Mouse (Mus musculus): Measurements from ENCODE around the gene Rab3il1. TPM values are rescaled to one million over a fixed set of nuclear protein-coding genes. Genes with fewer than 3 reads are reported as not detected.

The Rab3il1 gene
- total RNA-seq, 1 experiment from 2014 or later, result 5.8 TPM

DNA sequence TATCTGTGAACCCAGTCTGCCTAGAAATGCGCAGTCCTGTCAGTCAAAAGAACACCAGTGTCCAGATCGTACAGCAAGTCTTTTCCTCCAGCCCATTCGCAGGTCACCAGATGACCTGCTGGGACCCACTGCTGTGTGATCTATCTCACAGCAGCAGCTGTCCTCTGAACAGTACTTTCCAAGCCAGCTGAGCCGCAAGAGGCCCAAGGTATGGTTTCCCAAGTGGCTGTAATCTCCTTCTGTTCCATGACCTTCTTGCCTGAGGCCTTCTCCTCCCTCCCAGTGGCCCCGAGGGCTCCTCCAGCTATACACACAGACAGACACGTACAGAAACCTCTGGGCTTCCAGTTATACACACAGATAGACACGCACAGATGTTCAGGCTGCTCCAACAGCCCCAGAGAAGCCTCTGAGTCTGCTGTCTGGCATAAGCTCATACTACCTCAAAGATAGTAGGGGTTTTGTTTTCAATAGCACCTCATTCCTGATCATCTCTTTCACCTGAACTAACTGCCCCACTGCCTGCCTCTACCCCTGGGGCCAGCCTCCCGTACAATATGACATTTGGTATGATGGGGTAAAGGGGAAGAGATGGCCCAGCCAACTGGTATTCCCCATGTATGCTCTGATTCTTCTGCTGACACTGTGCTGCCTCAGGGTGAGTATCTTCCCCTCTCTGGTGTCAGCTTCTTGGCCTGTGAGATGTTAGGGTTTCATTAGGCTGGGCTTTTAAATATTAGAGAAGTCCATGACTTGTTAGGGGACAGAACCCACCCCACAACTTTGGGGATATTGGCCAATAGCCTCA is 59.5 kb downstream of the Rab3il1 start:
- no peak for DNase-seq

DNA sequence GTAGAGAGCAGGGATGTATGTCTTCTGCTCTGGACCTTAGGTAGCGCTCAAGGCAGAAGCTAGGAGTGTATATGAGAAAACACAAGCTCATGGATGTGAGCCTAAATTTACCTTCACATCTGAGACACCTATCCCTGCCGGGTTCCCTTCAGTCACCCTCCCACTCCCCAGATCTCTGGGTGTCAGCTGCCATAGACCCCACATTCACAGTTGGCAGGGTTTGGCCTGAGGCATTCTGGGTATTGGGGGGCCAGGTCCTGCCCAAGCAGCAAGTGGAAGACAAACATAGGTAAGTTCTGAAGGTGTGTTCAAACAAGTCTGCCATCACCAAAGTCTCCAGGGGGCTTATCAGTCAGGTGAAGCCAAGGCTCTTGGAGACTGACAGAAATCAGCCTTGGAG is 60.2 kb downstream of the Rab3il1 start:
- DNase-seq, result no peak

DNA sequence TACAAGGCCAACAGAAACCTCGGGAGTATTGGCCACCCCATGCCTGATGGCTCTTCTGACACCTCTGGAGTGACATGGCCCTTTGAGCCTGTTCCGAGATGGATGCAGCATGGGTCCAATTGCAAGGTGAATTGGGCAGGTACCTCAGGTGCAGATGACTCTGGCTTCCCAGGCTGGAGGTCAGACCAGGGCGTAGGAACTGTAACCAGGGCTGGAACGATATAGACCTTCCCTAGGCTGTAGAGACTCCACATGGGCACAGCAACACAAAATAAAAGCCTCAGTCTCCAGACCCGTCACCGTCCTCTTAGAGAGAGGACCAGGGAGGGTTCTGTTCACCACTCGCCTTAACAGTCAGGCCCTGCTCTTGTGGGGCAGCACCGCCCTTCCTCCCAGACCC is 60.8 kb downstream of the Rab3il1 start:
- no peak for DNase-seq

DNA sequence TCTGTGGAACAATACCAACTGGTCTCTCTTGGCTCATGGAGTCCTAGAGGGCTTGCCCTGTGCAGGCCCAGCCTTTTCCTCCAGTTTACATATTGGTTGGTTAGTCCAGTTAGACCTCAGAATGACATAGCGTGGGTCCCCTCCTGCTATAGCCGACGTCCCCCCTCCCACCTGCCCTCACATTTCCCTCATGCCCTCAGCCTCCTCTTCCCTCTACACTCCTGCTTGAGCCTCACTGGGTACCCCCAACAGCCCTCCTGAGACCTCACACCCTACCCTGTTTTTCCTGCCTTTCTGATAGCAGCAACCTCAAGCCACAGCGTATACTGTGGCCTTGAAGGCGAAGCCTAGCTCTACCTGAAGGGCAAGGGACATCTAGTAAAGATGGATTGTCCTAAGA is 61.4 kb downstream of the Rab3il1 start:
- no peak for DNase-seq

DNA sequence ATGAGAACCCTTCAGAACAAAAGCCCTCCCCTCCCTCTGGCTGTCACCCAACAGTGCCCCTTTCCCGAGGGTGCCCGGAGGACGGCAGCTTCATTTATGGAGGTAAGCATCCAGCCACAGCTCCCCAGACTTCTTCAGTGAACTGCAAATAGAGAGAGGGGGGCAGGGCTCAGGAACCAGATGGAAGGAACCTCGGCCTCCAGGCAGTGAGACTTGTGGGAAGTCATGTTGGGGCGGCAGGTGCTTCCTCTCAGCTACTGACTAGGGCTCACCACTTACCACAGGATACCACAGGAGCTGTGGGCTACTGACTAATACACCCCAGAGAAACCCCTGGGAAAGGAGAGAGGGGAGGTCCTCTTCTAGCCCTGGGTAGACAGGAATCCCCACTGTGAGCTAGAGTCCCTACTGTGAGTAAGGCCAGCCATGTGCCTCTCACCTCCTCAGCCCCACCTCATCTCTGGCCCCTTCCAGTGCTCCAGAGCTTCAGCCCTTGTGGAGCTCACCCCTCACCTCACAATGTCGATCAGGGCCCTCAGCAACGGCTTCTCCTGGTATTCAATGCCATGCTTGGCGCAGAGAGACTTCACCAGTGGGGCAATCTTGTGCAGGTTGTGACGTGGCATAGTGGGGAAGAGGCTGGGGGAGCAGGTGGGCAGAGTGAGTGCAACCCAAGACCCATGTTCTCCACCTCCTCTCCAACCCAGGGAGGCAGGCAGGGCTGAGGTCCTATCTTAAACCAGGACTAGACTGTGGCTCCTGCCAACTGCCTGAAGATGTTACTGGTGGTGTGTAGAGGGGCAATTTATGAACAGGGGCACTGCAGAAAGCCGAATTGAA is 62.9 kb downstream of the Rab3il1 start:
- DNase-seq, result no peak

DNA sequence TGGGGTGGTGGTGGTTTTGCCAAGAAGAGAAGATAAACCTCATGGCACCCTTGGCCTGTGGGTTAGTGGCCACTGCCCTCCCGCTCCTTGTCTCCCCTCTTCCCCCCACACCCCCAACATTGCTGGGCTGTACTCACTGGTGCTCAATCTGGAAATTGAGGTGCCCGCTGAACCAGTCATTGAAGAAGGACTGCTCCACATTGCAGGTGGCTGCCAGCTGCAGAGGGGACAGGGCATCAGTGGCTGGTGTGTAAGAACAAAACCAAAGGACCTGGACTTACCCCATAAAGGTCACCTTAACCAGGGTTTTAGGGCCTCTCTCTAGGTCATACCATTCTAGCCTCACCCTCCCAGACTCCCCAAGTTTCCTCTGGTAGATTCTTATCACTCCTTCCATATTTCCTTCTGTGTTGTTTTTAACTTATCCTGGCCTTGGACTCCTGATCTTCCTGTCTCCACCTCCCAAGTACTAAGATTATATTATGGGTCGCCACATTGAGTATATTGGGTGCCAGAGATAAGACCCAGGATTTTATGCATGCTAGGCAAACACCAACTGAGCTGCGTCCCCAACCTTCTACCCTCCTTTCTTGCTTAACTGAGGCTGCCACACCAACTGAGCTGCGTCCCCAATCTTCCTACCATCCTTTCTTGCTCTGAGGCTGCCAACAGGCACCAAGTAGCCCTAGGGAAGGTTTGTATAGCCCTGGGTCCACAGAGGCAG is 64.2 kb downstream of the Rab3il1 start:
- DNase-seq, result no peak

DNA sequence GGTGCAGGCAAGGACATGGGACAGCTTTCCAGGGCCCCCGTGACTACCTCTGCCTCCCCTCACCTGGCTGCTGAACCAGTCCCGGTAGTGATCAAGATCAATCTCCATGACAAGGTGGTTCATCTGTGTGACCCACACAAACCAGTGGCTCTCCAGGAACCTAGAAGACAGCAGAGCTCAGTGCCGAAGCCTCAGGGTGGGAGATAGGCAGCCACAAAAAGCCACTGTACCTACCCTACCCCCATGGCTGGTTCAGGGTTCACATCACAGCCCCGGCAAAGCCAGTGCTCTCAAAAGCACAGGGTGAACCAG is 64.7 kb downstream of the Rab3il1 start:
- DNase-seq, result no peak

DNA sequence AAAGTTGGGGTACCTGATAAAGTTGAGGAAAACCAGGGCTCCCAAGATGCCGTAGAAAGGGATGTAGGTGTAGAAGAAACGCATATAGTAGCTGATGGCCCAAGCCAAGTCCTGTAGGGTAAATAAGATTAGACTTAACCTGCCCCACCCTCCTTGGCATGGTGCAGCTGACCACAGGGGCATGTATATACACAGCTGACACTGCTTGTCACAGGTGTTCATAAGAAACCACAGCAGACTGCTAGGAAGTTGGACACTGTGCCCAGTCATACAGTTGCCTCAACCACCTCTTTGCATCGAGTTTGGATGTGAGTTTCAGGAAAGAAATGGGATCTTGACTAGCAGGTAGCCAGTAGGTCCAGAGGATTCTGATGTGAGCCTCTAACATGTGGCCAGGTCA is 65.0 kb downstream of the Rab3il1 start:
- DNase-seq, result no peak

DNA sequence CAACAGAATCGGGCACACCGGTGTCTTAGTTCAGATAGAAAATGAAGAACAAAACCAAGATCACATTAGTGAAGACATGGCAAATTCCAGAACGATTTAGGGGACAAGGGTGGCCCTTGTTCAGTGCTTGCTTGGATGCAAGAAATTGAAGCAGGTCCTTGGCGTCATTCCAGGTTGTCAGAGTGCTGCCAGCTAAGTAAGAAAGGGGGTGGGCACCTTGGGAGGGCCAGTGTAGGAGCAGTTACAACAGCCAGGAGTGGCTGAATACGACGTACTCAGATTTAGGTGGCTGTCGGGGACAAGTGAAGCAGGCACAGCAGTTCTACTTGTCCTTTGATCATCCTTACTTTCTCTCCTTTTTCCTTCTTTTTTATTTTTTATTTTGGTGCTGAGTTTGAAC is 66.2 kb downstream of the Rab3il1 start:
- DNase-seq, result no peak

DNA sequence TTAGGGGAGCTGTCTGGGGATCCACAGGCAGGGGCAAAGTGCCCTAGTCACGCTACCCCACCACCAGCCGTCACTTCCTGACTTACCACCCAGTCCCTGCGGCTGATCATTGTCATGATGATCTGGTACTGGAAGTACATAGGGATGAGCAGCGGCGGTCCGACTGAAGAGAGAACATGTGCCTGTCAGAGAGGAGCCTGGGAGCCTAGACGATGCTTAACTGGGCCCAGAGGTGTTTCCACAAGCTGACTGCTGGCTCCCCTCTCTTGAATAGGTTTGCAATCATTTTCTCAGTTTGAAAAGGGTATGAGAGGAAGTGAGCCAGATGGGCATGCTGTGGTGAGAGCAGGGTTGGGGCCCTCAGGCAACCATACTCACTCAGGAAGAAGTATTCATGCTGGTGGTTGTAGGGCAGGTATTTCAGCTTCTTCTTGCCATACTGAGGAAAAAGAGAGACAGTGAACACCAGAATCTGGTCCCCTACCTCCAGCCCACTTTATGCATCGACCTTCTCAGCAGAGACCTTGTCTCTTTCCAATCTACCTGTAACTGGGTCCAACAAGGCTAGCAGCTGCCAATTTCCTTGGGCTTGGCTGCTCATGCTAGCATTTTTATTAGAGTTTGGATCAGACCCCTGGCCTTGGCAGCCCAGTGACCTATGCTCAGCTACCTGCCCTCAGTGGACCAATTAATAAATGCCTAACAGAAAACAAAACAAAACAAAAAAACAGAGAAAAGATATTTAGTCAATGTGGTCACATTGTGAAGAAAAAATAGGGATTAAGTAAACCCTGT is 68.9 kb downstream of the Rab3il1 start:
- DNase-seq, result no peak

DNA sequence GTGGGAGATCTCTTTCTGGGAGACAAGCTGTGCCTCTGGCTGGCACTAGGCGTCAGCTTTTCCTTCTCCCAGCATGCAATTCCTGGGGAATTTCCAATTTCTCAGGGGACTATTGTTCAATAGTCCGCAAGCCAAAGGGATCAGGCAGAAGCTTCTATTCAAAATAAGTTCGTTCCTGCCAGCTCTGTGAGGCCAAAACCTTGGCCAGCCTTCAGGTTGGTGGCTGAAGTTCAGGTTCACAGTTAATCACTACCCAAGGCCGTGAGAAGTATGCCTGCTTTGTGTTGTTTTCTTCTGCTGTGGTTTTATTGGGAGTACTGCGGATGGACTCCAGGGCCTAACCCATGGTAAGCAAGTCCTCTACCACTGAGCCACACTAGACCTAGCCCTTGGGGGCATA is 69.7 kb downstream of the Rab3il1 start:
- no peak for DNase-seq

DNA sequence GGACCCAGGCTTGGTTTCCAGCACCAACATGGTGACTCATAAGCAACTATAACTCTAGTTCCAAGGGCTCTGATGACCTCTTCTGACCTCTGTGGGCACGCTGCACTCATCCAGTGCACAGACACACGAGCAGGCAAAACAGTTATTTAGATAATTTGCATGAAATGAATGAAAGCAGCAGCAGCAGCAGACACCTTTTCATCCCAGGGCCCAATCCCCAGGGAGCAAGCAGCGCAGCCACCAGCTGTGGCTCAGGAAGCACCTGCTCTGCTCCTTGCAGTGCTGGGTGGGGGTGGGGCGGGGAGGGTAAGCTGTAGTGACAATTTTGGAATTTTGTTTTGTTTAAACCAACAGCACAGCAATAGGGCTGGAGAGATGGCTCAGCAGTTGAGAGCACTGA is 70.4 kb downstream of the Rab3il1 start:
- no peak for DNase-seq

DNA sequence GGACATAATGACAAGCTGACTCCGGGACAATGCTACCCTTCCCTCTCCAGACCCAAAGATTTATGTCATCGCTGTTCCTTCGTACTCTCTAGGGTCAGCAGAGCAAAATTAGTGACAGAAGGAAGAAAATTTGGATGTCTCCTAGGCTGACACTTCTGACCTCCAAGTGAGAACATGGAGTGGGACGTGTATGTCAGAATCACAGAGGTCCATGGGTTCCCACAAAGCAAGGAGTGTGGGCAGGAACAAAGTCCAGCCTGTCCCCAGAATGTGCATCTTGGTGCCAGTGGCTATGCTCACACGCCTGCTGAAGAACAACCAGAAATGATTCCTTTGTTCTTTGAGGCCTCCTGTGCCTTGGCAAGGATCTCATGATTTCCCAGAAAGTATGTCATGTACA is 71.7 kb downstream of the Rab3il1 start:
- no peak for DNase-seq

DNA sequence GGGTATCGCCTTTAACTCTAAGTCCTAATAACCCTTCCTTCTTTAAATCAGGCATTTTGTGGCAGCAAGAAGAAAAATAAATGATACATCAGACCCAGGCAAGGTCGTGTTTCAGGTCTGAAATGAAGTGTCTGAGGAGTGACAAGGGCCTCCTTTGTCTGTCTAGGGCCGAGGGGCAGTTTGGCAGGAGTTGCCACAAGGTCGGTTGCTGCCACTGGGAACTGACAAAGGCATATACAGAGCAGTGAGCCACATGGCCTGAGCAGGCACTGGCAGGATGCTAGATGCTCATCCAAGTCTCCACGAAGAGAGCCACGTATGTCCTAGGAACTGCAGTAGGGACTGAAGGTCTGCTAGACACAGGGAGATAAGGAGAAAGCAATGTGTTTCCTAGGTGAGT is 76.9 kb downstream of the Rab3il1 start:
- DNase-seq, result no peak

DNA sequence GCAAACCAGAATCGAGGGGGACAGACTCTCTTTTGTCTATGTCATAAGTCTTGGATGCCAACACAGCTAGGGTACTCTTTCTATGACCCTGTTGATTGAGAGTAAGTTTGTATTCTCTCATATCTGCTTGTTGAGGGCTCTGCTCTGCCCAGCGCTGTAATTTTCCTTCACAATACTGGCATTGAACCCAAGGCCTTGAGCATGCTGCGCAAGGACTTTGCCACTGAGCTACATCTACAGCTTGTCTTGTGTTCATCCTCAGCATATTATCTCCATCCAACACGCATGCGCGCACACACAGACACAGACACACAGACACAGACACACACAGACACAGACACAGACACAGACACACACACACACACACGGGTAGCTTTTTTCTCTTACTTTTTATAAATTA is 78.9 kb downstream of the Rab3il1 start:
- peak; percentile 40 for DNase-seq

DNA sequence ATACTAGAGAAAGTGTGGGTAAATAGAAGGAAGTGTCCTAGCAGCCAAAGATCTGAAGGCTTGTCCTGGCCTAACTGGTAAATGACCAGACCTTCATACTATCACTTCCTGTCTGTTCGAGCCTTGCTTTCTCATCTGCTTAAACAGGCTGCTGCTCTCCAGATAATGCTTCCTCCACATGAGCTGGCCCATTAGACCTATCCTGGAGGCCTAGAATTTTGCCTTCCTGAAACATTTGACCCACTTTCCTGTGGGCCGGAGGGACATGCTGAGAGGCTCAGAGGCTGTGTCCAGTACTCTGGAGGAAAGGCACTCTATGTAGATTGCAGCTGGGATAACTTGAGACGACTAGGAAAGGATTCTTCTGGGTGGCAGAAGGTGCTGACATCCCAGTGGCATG is 80.6 kb downstream of the Rab3il1 start:
- no peak for DNase-seq

DNA sequence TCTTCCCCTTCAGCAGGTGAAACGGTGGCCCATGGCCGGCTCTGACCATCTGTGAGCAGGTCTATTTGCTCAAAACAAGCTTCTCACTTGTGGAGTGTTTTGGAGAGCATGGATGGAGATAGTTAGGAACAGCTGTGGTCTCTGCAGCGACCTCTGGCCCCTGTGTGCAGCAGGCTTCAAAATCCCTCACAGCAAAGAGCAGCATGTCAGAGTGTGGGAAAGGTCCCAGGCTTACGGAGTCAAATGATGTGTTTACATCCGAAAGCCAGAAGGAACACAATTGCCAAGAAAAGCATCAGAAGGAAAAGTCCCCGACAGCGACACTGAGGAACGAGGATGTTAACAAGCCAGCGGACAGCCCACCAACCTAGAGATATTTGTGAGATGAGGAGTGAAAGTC is 84.0 kb downstream of the Rab3il1 start:
- no peak for DNase-seq

DNA sequence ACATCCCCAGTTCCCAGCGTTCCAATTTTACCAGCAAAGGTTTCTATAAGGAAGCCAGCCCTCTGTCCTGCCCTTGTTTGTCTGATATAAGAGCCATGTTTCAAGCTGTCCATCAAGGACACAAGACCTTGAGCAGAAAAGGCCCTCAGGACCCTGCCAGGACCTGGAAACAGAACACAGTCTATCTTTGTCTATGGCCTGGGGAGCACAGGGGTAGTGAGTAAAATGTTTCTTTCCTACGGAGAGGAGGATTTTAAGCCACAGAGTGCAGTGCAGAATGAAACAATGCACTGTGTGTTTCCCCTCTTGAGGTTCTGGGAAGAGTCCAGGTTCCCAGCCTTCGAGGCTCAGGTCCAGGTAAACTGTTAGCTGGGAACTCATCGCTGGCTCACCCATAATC is 85.5 kb downstream of the Rab3il1 start:
- DNase-seq, result no peak

All from adrenal gland, postnatal 25 days (tissue).